Mouse (Mus musculus): ENCODE data around the gene Pafah2. TPM values are rescaled to one million over a fixed set of nuclear protein-coding genes. Genes with fewer than 3 reads are reported as not detected.
"Not testable (repeated sequence)": the region's sequence is repeated elsewhere in the genome, so short reads cannot be mapped to it uniquely, and the experiment has no call there.

Gene Pafah2
- total RNA-seq, 2 experiments from 2014 or later: 11.5 to 13.1 TPM

GRCm38 (mm10) chr4:134372294-134372747, 23.8 kb upstream of the Pafah2 start:
- peak; percentile 79 to 83 for DNase-seq (ENCODE audit: low spot score in 2 of 2)

GRCm38 (mm10) chr4:134373295-134373694, 22.8 kb upstream of the Pafah2 start:
- no peak for DNase-seq (ENCODE audit: low spot score in 2 of 2)

GRCm38 (mm10) chr4:134374306-134374705, 21.8 kb upstream of the Pafah2 start:
- no peak for DNase-seq (ENCODE audit: low spot score in 2 of 2)

GRCm38 (mm10) chr4:134378089-134378615, 18.0 kb upstream of the Pafah2 start:
- DNase-seq (ENCODE audit: low spot score in 2 of 2): no peak

GRCm38 (mm10) chr4:134379510-134379909, 16.6 kb upstream of the Pafah2 start:
- DNase-seq (ENCODE audit: low spot score in 2 of 2): no peak

- not testable (repeated sequence) for DNase-seq (ENCODE audit: low spot score in 2 of 2)
Measured at GRCm38 (mm10) chr4:134383750-134384149, 12.4 kb upstream of the Pafah2 start, which contains the start of gene Extl1. Extl1 (minus strand) TSS chr4:134383850.

- no peak for DNase-seq (ENCODE audit: low spot score in 2 of 2)
Measured at GRCm38 (mm10) chr4:134387268-134387667, 8.9 kb upstream of the Pafah2 start.

- peak; percentile 65 to 70 for DNase-seq (ENCODE audit: low spot score in 2 of 2)
Measured at GRCm38 (mm10) chr4:134388397-134388796, 7.7 kb upstream of the Pafah2 start.

GRCm38 (mm10) chr4:134391636-134392035, 4.5 kb upstream of the Pafah2 start:
- DNase-seq (ENCODE audit: low spot score in 2 of 2): no peak

- DNase-seq (ENCODE audit: low spot score in 2 of 2): no peak
Measured at GRCm38 (mm10) chr4:134392595-134392994, 3.5 kb upstream of the Pafah2 start.

GRCm38 (mm10) chr4:134393026-134393425, 3.1 kb upstream of the Pafah2 start:
- DNase-seq (ENCODE audit: low spot score in 2 of 2): no peak

- no peak for DNase-seq (ENCODE audit: low spot score in 2 of 2)
Measured at GRCm38 (mm10) chr4:134395142-134395541, 978 bp upstream of the Pafah2 start.

- peak; percentile 65 to 77 for DNase-seq (ENCODE audit: low spot score in 2 of 2)
Measured at GRCm38 (mm10) chr4:134397121-134397520, 1.0 kb downstream of the Pafah2 start.

- DNase-seq (ENCODE audit: low spot score in 2 of 2): no peak
Measured at GRCm38 (mm10) chr4:134397732-134398131, 1.6 kb downstream of the Pafah2 start.

- DNase-seq (ENCODE audit: low spot score in 2 of 2): no peak
Measured at GRCm38 (mm10) chr4:134400206-134400605, 4.1 kb downstream of the Pafah2 start.

- DNase-seq (ENCODE audit: low spot score in 2 of 2): peak; percentile 64 to 72
Measured at GRCm38 (mm10) chr4:134401181-134401661, 5.1 kb downstream of the Pafah2 start.

- no peak for DNase-seq (ENCODE audit: low spot score in 2 of 2)
Measured at GRCm38 (mm10) chr4:134401856-134402570, 5.9 kb downstream of the Pafah2 start.

GRCm38 (mm10) chr4:134402571-134403262, 6.6 kb downstream of the Pafah2 start:
- DNase-seq (ENCODE audit: low spot score in 2 of 2): peak in 1 of 2 experiments; percentile 54

- DNase-seq (ENCODE audit: low spot score in 2 of 2): no peak
Measured at GRCm38 (mm10) chr4:134403721-134404120, 7.6 kb downstream of the Pafah2 start.

GRCm38 (mm10) chr4:134409286-134409685, 13.2 kb downstream of the Pafah2 start:
- no peak for DNase-seq (ENCODE audit: low spot score in 2 of 2)

GRCm38 (mm10) chr4:134416177-134416576, 20.1 kb downstream of the Pafah2 start:
- no peak for DNase-seq (ENCODE audit: low spot score in 2 of 2)

GRCm38 (mm10) chr4:134416602-134417001, 20.5 kb downstream of the Pafah2 start:
- no peak for DNase-seq (ENCODE audit: low spot score in 2 of 2)
